Mouse (Mus musculus): Measurements from ENCODE around the gene A130010J15Rik. TPM values are rescaled to one million over a fixed set of nuclear protein-coding genes. Genes with fewer than 3 reads are reported as not detected.

Gene A130010J15Rik
- polyA plus RNA-seq, 2 experiments from 2014 or later, result 9.8 to 16.4 TPM

DNA sequence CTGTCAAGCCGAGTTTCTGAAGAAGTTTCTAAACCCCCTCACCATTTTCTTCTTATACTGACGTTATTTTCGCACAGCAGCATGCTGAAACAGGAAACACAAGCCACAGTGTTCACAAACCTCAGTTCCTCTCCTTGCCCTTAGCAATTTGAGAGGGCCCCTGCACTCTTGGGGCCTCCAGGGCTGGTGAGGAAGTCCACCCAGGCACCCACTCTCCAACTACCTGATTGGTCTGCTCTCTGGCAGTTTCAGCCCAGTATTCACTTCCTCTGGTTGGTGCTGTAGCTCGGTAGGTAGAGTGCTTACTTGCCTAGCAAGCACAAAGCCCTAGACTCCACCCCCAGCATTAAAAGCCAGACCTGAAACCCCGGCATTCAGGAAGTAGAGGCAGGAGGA is 33.5 kb downstream of the A130010J15Rik start, which contains the start of gene Traf3ip3:
Gene Traf3ip3 (minus strand): TSS at position 321 of the 396 bp plus-strand sequence.
- ATAC-seq, result peak; percentile 92

DNA sequence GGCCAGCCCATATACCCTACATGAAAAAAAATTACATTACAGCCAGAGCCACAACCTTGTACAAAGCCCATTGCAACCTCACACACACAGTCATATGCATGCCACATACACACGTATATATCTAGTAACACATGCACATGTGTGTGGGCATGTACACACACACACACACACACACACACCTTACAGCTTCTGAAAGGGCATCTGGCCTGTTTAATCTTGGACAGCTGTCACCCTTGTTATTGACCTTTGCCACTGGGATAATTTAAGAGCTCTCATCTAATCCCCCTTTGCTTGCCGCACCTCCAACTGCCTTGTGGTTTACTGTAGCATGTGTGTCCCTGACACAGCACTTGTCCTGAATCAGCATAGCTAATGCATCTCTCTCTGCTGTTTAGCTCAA is 36.0 kb downstream of the A130010J15Rik start:
- ATAC-seq, result no peak

DNA sequence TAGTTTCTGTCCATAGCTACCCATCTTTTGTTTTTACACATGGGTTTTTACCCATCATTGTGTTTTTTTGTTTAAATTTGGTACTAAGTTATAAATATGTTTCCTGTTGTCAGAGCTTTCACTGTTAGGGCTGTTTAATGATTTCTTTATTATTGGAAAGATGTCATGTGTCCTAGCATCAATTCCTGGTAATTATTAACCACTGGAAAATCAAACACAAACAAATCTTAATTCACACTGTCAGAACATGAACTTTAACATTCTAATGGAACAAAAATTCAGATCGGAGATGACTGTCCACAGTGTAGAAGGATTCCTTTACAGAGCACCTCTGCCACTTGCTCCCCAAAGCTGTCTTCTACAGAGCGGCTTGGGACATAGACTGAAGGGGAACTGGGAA is 37.6 kb downstream of the A130010J15Rik start:
- ATAC-seq, result no peak

DNA sequence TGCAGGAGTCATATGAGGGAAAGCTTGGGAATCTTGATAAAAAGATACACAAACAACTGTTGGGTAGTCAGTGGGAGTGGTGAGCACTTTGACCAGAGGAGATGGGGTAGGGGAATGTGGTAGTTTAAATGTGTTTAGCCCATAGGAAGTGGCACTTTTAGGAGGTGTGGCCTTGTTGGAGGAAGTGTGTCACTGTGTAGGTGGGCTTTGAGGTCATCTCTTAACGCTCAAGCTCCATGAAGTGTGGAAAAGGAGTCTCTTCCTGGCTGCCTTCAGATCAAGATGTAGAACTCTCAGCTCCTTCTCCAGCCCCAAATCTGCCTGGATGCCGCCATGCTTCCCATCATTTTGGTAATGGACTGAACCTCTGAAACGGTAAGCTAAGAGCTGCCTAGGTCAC is 39.7 kb downstream of the A130010J15Rik start, which contains the start of gene Lamb3:
Gene Lamb3 (plus strand): TSS at position 197 of the 400 bp plus-strand sequence.
- ATAC-seq, result peak; percentile 65

DNA sequence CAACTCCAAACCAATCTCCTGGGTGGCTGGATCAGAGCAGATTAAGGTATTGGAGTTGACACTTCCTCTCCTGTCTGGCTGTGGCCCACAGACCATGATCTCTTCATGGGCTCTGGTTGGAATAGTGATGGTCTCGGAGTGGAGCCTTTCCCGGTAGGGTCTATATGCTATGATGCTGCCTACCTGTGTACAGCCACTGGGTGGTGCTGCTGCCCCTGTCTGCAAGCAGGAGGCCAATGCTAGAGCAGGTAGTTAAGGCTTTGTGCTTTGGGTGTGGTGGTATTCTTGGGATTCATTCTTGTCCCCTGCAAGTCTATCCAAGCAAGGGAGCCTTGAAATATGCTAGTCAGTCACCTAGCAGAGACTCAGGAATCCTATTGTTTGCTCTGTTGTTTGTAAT is 40.3 kb downstream of the A130010J15Rik start:
- ATAC-seq, result peak; percentile 87

DNA sequence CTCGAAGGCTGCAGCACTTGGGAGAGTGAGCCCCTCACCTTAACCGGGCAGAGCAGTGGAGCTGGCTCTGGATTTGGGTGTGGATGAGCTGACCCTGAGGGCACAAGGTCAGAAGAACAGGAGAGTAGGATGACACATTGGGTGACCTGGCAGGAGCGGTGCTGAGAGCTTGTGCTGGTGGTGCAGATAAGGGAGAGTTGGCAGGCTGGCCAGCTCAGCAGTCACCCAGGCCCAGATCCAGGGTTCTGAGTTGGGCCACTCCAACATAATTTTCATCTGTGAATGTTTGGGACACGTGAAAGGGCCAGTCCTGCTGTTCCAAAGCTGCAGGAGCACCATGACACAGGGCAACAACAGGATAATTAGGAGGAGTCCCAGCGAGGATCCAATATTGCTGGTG is 43.5 kb downstream of the A130010J15Rik start:
- no peak for ATAC-seq

DNA sequence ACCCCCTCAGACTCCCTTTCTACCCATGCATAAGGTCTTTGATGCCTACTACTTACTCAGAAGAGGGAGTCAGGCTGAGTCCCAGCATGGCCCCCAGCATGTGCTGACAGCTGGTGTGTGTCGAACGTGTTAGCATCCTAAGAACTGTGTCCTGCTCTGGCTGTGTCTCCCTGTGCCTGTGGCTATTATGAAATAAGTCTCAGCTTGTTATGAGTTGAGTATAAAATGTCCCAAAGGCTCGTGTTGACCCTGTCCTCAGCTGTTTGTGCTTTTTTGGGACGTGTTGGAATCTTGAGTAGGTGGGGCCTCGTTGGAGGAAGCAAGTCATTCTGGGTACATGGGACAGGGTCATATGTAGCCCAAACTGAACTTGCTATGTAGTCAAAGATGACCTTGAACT is 46.2 kb downstream of the A130010J15Rik start:
- ATAC-seq, result no peak

DNA sequence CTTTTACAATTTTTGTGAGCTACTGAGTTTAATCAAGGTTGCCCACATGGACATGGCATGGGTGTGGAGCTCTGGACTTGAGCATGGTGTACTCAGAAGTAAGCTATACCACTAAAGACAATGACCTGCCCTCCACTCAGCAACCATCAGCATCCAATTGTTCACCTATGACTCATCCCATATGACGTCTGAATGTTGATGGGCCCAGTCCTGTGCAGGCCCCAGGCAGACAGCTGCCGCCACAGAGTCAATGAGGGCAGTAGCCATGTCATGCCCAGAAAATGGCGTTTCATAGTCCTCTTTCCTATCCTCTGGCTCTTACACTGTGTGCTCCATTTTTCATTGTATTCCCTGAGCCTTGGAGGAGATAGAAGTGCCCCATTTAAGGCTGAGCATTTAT is 48.2 kb downstream of the A130010J15Rik start:
- ATAC-seq, result no peak

DNA sequence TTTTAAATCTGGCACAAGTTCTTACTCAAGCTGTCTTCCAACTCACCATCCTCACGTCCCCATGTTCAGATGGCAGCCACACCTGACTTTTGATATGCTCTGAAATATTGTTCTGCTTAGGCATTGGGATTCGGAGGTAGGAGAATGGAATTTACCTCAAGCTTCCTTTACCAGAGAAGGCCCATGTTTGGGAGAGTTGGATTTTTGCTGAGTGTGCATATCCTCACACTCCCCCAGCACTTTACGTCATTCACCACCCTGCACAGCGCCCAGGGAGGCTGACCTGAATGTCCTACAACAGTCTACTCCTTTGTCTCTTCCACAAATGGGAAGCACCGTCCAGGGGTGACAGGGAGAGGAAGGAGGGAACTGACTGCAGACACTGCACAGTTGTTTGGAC is 52.6 kb downstream of the A130010J15Rik start:
- no peak for ATAC-seq

DNA sequence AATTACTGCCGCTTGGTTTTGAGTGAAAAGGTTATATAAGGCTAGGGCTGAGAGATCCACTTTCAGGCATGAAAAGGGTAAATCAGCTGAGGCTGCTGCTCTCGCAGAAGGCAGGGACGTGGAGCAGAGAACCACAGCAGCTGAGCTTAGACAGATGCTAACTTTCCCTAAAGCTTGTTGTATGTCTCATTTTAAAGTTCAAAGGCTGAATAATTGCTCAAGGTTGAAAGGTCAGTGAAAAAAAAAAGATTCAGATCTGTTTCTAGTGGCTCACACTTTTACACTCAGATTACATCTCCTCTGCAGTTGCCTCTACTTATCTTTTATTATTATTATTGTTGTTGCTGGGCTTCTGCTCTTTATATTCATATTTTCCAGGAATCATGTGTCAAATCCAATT is 57.7 kb downstream of the A130010J15Rik start:
- peak; percentile 30 for ATAC-seq

DNA sequence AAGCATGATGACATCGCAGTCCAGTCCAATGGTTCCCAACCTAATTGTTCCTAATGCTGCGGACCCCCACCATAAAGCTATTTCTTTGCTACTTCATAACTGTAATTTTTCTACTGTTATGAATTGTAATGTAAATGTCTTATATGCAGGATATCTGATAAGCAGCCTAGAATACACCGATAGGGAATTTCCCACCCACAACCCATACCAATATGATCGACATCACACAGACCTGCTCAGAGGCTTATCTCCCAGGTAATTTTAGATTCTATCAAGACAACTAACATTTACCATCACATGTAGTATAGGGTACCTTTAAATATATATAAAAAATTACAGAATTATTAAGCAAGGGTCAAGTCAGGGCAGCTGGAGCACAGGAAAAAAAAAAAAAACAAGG is 58.3 kb downstream of the A130010J15Rik start:
- ATAC-seq, result peak; percentile 73

DNA sequence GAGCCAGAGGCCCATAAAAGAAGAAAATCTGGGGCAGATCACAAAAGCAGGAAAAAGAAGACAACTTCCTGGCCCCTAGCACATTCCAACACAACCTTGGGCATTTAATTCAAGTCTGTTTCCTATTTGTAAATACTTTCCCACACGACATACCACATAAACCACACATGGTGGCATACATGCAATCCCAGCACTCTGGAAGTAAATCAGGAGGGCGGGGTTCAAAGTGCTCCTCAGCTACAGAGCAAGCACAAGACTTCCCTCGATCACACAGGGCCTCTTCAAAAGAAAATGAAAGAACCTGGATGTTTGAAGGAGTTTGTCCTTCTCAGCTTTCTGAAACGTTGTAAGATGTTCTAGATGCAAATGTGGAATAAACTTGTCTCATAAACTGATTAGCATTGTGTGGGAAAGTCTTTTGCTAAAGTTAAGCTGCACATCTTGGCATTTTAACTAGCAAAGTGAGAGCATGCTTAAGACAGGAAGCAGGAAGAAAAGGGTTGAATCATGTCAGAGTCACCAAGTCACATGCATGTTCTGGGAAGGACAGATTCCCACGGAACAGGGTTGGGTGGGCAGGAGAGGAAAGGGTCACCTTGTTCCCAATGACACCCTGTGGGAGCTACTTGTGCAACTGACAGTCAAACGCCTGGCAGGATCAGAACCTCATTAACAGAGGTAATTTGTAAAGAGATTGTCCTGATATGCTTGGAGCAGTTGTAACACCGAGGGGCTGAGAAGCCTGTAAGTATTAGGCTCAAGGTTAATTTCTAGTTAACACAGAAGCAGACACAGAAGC is 59.1 kb downstream of the A130010J15Rik start:
- no peak for ATAC-seq

Other genes with a start within 250 kb of the A130010J15Rik start
- gene Syt14, start 132.3 kb upstream of the A130010J15Rik start, polyA plus RNA-seq (2017; shearing (Covaris generic)), result under 1 TPM; 0.12 to 0.25 TPM
- 1 to 10 TPM; 6.8 to 7.1 TPM for gene Diexf, start 37.8 kb upstream of the A130010J15Rik start, polyA plus RNA-seq (2017; shearing (Covaris generic))
- gene Irf6, start 14.9 kb upstream of the A130010J15Rik start, polyA plus RNA-seq (2017; shearing (Covaris generic)), result 1 to 10 TPM; 3.5 to 5.9 TPM
- gene Traf3ip3, start 33.7 kb downstream of the A130010J15Rik start, polyA plus RNA-seq (2017; shearing (Covaris generic)), result 100 to 1,000 TPM; 269 to 282 TPM
- 10 to 100 TPM; 17.1 to 18.9 TPM for gene Lamb3, start 39.7 kb downstream of the A130010J15Rik start, polyA plus RNA-seq (2017; shearing (Covaris generic))
- gene Hsd11b1, start 96.0 kb downstream of the A130010J15Rik start, polyA plus RNA-seq (2017; shearing (Covaris generic)), result 100 to 1,000 TPM; 194 to 217 TPM
- gene G0s2, start 105.2 kb downstream of the A130010J15Rik start, polyA plus RNA-seq (2017; shearing (Covaris generic)), result under 1 TPM; 0.61 to 0.78 TPM
- gene Camk1g, start 202.3 kb downstream of the A130010J15Rik start, polyA plus RNA-seq (2017; shearing (Covaris generic)), result not detected